Mouse (Mus musculus) stomach, embryonic 16.5 days (tissue): ENCODE measurements around the gene Inka2. TPM values are rescaled to one million over a fixed set of nuclear protein-coding genes. Genes with fewer than 3 reads are reported as not detected.

Experiments used
- ATAC-seq: fragments of 200-750 bp; cut with Nextera tagmentation; 2 replicates; pipeline ENCODE4 v1.8.0; 2017; ENCODE audit warnings: moderate number of reproducible peaks, moderate TSS enrichment; ENCODE audit not compliant: insufficient read depth, low FRiP score
- H3K27ac ChIP-seq: fragments of 300-500 bp; sonication (generic); 2 replicates; pipeline ENCODE4 v1.5.1; 2014; ENCODE audit warnings: low read length
- H3K27me3 ChIP-seq: fragments of 300-500 bp; sonication (generic); 2 replicates; pipeline ENCODE4 v1.6.1; 2014; ENCODE audit warnings: low read length, control low read depth, mixed read lengths; ENCODE audit not compliant: control insufficient read depth, insufficient read depth
- H3K36me3 ChIP-seq: fragments of 300-500 bp; sonication (generic); 2 replicates; pipeline ENCODE4 v1.6.1; 2014; ENCODE audit warnings: low read length; ENCODE audit not compliant: control insufficient read depth, insufficient read depth
- H3K4me1 ChIP-seq: fragments of 300-500 bp; sonication (generic); 2 replicates; pipeline ENCODE4 v1.6.1; 2014; ENCODE audit warnings: low read length, control low read depth, mixed read lengths; ENCODE audit not compliant: control insufficient read depth, insufficient read depth
- H3K4me2 ChIP-seq: fragments of 300-500 bp; sonication (generic); 2 replicates; pipeline ENCODE4 v1.6.1; 2014; ENCODE audit warnings: low read depth, low read length, mixed read lengths
- H3K4me3 ChIP-seq: fragments of 300-500 bp; sonication (generic); replicated peaks from 2 replicates; pipeline ENCODE4 v1.5.1; 2014; ENCODE audit warnings: mild to moderate bottlenecking, low read length
- H3K9ac ChIP-seq: fragments of 300-500 bp; sonication (generic); 2 replicates; pipeline ENCODE4 v1.6.1; 2014; ENCODE audit warnings: low read length
- H3K9me3 ChIP-seq: fragments of 300-500 bp; sonication (generic); replicated peaks from 2 replicates; pipeline ENCODE4 v1.6.1; 2016; ENCODE audit warnings: low read length, control low read depth; ENCODE audit not compliant: control insufficient read depth
- WGBS: fragments of 180-500 bp; shearing (Covaris S2); extraction: QIAGEN DNeasy Blood & Tissue Kit; methylation state at CpG from one replicate; pipeline ENCODE4 v1.1.7; 2014; 5-methylcytosine and 5-hydroxymethylcytosine counted together
- polyA plus RNA-seq: library from polyadenylated mRNA; unstranded; fragments of >200 nt; fragmentation: Nextera tagmentation; extraction: Ambion mirVana; gene quantifications from 2 replicates; pipeline ENCODE4 v1.2.1, GENCODE M21; 2015

Inka2 gene
- polyA plus RNA-seq, result 3.1 and 4.9 TPM in 2 replicates

- Histone ChIP-seq H3K27ac (peak within 1 kb of the TSS; percentile 73), H3K9ac (peak within 1 kb of the TSS; percentile 79), H3K4me1 (peaks cover 17% of the 10 kb centered on the region)
Measured at GRCm38 (mm10) chr3:105704031-105705008, at the start of gene Inka2. Inka2 (plus strand) TSS chr3:105704599.

GRCm38 (mm10) chr3:105655031-105655585, 49.3 kb upstream of the Inka2 start:
- Histone ChIP-seq H3K36me3 (no peaks in the 10 kb centered on the region), H3K4me1 (no peaks in the 10 kb centered on the region), H3K27me3 (no peaks in the 10 kb centered on the region), H3K27ac (no peak overlapping the region), H3K4me3 (no peak overlapping the region), H3K4me2 (no peak overlapping the region), H3K9me3 (no peaks in the 10 kb centered on the region), H3K9ac (no peak overlapping the region)
- WGBS, result 87% methylated on average over 11 of the region's 11 CpGs
- no peak for ATAC-seq

More at GRCm38 (mm10) chr3:105704031-105705008, at the start of gene Inka2:
- H3K9me3 ChIP-seq, result no peaks in the 10 kb centered on the region
- 7% methylated on average over 39 of the region's 43 CpGs for WGBS
- peak; percentile 93 for ATAC-seq
- peak within 1 kb of the TSS; percentile 56 for H3K4me3 ChIP-seq
- peak within 1 kb of the TSS; percentile 98 for H3K4me2 ChIP-seq
- peaks cover 3% of the 10 kb centered on the region; the same call in 1 of the 2 replicates for H3K27me3 ChIP-seq
- no peaks in the 10 kb centered on the region for H3K36me3 ChIP-seq

- Histone ChIP-seq H3K4me2 (no peak overlapping the region), H3K4me3 (no peak overlapping the region), H3K27me3 (no peaks in the 10 kb centered on the region), H3K36me3 (no peaks in the 10 kb centered on the region), H3K4me1 (no peaks in the 10 kb centered on the region), H3K27ac (no peak overlapping the region), H3K9me3 (no peaks in the 10 kb centered on the region), H3K9ac (no peak overlapping the region)
- 34% methylated on average over 2 of the region's 2 CpGs for WGBS
- ATAC-seq, result no peak
Measured at GRCm38 (mm10) chr3:105660530-105660929, 43.9 kb upstream of the Inka2 start.

GRCm38 (mm10) chr3:105663043-105663442, 41.4 kb upstream of the Inka2 start:
- Histone ChIP-seq H3K4me2 (no peak overlapping the region), H3K27ac (no peak overlapping the region), H3K9me3 (no peaks in the 10 kb centered on the region), H3K4me1 (no peaks in the 10 kb centered on the region), H3K36me3 (no peaks in the 10 kb centered on the region), H3K4me3 (no peak overlapping the region), H3K27me3 (no peaks in the 10 kb centered on the region), H3K9ac (no peak overlapping the region)
- 38% methylated on average over 8 of the region's 8 CpGs for WGBS
- no peak for ATAC-seq

DNA sequence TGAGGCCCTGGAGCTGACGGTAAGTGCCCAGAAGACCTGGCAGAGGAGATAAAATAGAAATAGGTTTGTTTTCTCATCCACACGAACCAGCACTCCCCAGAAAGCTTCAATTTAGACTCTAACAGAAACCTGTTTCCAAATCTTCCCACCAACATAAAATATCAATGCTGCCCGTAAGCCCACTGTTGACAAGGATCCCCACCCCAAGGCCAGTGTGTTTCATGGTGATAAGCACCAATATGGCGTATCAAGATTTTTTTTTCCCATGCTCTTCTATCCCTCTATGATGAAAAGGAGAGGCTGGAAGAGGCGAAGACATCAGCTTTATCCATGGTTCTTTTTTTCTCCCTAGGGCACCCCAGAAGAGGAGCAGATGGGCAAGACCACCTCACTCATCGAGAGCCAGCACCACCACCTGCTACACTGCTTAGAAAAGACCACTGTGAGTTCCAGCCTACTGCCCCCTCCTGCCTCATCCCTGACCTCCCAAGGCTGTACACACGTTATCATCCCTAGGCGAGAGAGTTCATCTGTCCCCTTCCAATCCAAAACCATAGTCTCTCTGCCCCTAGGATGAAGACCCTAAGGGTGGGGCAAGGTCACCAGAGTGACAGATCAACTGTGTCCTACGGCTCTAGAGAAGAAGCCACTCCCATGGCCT, 39.2 kb upstream of the Inka2 start:
- Histone ChIP-seq H3K4me3 (no peak overlapping the region), H3K9ac (no peak overlapping the region), H3K4me2 (no peak overlapping the region), H3K36me3 (no peaks in the 10 kb centered on the region), H3K4me1 (no peaks in the 10 kb centered on the region), H3K27ac (no peak overlapping the region), H3K9me3 (no peaks in the 10 kb centered on the region), H3K27me3 (no peaks in the 10 kb centered on the region)
- ATAC-seq, result no peak
- 78% methylated on average over 9 of the region's 9 CpGs for WGBS

GRCm38 (mm10) chr3:105666996-105667523, 37.3 kb upstream of the Inka2 start:
- 73% methylated on average over 4 of the region's 4 CpGs for WGBS
- Histone ChIP-seq H3K4me2 (no peak overlapping the region), H3K27me3 (no peaks in the 10 kb centered on the region), H3K27ac (no peak overlapping the region), H3K9ac (no peak overlapping the region), H3K9me3 (no peaks in the 10 kb centered on the region), H3K4me3 (no peak overlapping the region), H3K36me3 (no peaks in the 10 kb centered on the region), H3K4me1 (no peaks in the 10 kb centered on the region)
- no peak for ATAC-seq

DNA sequence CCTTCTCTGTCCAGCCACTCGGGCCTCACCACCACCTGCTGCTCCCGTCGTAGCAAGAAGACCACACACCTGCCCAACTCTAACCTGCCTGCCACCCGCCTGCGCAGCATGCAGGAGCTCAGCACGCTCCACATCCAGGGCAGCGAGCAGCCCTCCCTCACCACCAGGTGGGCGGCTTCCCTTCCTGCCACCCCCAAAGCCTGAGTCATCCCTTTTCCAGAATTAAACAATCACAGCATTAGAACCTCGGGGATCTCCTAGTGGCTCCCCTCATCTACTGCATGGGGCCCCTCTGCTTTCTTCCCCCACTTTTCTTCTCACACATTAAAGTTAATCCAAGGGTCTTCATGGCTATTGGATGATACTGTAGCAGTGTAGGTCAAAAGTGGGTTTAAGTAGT, 36.2 kb upstream of the Inka2 start:
- H3K27me3 ChIP-seq, result no peaks in the 10 kb centered on the region
- H3K9ac ChIP-seq, result no peak overlapping the region
- ATAC-seq, result 0 out of 2 replicates have a peak, but pooled peaks have one; percentile 17
- no peaks in the 10 kb centered on the region for H3K9me3 ChIP-seq
- no peaks in the 10 kb centered on the region for H3K36me3 ChIP-seq
- no peaks in the 10 kb centered on the region for H3K4me1 ChIP-seq
- no peak overlapping the region for H3K4me2 ChIP-seq
- no peak overlapping the region for H3K4me3 ChIP-seq
- 44% methylated on average over 9 of the region's 9 CpGs for WGBS
- no peak overlapping the region for H3K27ac ChIP-seq

DNA sequence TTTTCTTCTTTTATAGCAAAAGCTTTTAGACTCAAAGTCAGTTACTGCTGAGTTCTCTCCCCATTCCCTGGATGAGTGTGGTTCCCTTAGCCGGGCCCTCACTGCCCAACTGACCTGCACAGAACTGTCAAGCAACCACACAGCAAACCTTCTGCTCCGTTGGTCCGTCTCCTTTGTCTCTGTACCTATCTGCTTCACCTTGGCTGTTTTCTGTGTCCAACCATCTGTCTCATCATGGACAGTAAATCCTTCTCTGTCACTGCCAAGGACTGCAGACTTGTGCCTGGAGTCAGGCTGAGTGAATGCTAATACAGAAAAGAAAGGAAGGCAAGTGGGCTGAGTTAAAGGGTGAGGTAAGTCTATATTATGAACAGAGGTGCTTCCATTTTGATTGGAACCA, 34.6 kb upstream of the Inka2 start:
- Histone ChIP-seq H3K27ac (no peak overlapping the region), H3K27me3 (no peaks in the 10 kb centered on the region), H3K36me3 (no peaks in the 10 kb centered on the region), H3K4me1 (no peaks in the 10 kb centered on the region), H3K4me2 (no peak overlapping the region), H3K4me3 (no peak overlapping the region), H3K9me3 (no peaks in the 10 kb centered on the region), H3K9ac (no peak overlapping the region)
- 81% methylated on average over 3 of the region's 3 CpGs for whole genome bisulfite sequencing
- ATAC-seq, result no peak
